Mouse (Mus musculus) heart, postnatal 0 days (tissue): ENCODE measurements around the gene Flywch1.

ENCODE experiments used
- CTCF ChIP-seq: IDR thresholded peaks from 2 replicates; pipeline ENCODE4 v1.5.1; 2016; ENCODE audit warnings: antibody characterized with exemption, control low read depth, low read depth
- EP300 ChIP-seq: IDR thresholded peaks from 2 replicates; pipeline ENCODE4 v1.6.1; 2016; ENCODE audit warnings: antibody characterized with exemption, low read depth

DNA sequence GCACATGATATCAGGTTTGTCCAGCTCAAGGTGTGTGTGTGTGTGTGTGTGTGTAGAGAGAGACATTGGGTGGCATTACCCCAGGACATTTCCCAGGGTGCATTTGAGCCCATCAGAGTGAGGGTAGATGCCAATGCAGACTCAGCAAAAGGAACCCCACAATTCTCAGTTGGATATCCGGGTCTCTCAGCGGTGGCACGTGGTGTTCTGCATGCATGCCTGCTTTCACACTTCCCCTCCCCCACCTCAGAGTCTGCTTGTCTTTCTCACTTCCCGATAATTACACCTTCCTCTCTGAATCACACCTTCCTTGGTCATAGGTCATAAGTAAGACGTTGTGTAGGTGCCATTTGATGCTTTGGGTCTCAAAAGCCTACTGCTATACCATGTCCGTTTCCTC, 23.4 kb downstream of the Flywch1 start:
- no peak for TF ChIP-seq CTCF
- no peak for TF ChIP-seq EP300
